Mouse (Mus musculus) G1E-ER4 (cell line): ENCODE measurements around the gene Cldn6. TPM values are rescaled to one million over a fixed set of nuclear protein-coding genes. Genes with fewer than 3 reads are reported as not detected.

ENCODE experiments used
- GATA1 ChIP-seq: IDR thresholded peaks from one replicate; pipeline ENCODE4 v1.8.0; 2012; ENCODE audit warnings: low read length, inconsistent platforms
- polyA plus RNA-seq: library from polyadenylated mRNA; stranded (reverse); fragments of >175 nt; gene quantifications from 2 replicates; pipeline ENCODE4 v1.2.3, GENCODE M21; 2012

Gene Cldn6
- not detected in 2 replicates for polyA plus RNA-seq

DNA sequence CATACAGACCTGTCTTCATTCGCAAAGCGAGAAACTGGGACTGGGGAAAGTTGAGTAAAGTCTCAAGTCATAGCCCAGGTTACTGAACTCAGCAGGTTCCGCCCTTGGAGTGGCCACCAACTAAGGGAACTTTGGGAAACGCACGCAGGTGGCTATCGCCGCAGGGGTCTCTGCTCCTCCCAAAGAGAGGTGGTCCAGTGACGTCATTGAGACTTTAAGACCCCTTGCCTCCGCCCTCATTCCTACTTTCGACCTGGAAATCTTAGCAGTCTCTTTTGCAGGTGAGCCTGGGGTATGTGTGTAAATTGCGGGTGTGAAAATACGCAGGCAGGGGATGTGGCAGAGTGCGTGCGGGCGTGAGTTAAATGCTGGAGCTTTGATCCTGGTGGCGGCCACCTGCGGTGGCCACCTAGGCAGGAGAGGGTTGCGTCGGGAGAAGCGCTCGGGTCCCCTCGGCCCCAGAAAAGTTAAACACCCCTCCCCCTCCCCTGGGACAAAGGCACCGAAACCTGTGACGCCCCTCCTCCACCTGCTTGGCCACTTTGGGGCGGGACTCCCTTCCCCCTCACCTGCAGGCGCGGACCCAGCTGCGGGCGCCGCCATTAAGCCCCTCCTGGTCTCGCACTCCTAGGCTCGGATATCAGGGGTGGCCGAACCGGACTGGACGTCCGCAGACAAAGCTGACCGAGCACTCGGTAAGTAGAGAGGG, at the start of gene Cldn6:
Gene Cldn6, plus strand, starts transcription at position 123 of the 709 bp plus-strand sequence.
- TF ChIP-seq GATA1 = no peak

GRCm38 (mm10) chr17:23630195-23631020, 48.6 kb upstream of the Cldn6 start:
- no peak for TF ChIP-seq GATA1

- TF ChIP-seq GATA1 = no peak
Measured at GRCm38 (mm10) chr17:23631241-23631640, 47.8 kb upstream of the Cldn6 start.

GRCm38 (mm10) chr17:23644613-23645495, 34.2 kb upstream of the Cldn6 start, which contains the start of gene Mmp25:
TSS of gene Mmp25 (minus strand) at chr17:23645277.
- TF ChIP-seq GATA1 = no peak

GRCm38 (mm10) chr17:23645894-23646293, 33.2 kb upstream of the Cldn6 start:
- TF ChIP-seq GATA1 = no peak

GRCm38 (mm10) chr17:23651363-23651762, 27.7 kb upstream of the Cldn6 start:
- TF ChIP-seq GATA1 = no peak

DNA sequence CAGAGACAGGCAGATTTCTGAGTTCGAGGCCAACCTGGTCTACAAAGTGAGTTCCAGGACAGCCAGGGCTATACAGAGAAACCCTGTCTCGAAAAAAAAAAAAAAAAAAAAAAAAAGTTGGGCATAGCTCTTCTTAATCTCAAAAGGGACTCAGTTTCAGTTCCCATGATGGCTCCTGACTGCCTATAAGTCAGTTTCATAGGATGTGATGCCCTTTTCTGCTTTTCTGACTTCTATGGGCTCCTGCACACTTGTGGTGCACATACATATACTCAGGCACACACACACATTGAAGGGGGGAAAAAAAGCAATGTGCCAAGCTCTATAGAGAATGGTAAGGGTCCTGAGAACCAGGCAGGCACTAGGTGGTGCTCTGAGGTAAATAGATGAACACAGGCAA, 25.7 kb upstream of the Cldn6 start:
- no peak for TF ChIP-seq GATA1

GRCm38 (mm10) chr17:23654001-23654400, 25.0 kb upstream of the Cldn6 start:
- TF ChIP-seq GATA1 = no peak

DNA sequence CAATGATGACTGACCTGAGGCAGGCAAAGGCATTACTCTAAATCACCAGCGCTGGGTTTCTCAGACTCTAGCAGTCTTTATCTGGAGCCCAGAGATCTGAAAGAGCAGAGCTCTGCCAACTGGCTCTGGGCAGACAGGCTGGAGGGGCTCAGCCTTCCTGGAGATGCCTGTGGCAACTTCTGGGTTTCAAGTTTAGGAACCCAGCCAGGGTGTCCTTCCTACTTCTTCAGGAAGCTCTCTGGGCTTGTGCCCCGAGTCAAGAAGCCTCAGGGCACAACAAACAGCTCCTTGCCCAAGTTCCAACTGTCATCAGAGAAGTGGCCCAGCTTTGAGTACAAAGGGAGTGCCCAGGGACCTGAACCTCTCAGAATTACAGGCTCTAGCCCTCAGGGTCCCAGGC, 24.6 kb upstream of the Cldn6 start:
- no peak for TF ChIP-seq GATA1

GRCm38 (mm10) chr17:23658450-23658849, 20.6 kb upstream of the Cldn6 start:
- no peak for TF ChIP-seq GATA1

GRCm38 (mm10) chr17:23660117-23660875, 18.8 kb upstream of the Cldn6 start, which contains the start of gene Bicdl2:
TSS of gene Bicdl2 (plus strand) at chr17:23660506.
- no peak for TF ChIP-seq GATA1

DNA sequence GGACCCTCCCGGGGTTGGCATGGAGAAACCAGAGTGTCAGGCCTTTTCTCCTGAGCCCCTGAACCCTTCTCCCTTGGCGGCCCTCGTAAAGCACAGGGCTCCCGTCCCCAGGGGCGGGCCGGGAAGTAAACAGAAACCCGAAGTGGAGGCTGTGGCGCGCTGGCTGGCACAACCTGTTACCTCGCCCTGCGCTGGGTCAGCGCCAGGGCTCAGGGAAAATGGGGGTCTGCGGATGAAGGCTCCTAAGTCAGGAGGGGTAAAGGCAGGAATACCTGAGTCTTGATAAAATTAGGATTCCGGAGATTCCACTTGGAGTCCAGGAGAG, 18.2 kb upstream of the Cldn6 start:
- TF ChIP-seq GATA1 = no peak

DNA sequence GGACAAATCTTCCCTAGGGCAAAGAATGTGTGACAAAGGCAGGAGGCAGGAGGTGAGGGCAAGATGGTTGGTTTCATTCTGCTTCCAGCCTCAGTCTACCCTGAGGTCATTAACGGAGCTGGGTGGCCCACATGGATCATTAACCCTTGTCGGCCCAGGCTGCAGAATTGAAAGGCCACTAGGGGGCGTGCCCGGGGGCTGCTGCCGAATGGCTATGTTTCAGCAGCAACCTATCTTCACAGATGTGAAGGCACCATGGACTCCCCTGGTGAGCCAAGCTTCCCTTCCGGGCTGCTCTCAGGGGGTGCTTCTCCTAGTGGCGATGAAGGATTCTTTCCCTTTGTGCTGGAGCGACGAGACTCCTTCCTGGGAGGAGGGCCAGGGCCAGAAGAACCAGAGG, 17.5 kb upstream of the Cldn6 start:
- no peak for TF ChIP-seq GATA1

DNA sequence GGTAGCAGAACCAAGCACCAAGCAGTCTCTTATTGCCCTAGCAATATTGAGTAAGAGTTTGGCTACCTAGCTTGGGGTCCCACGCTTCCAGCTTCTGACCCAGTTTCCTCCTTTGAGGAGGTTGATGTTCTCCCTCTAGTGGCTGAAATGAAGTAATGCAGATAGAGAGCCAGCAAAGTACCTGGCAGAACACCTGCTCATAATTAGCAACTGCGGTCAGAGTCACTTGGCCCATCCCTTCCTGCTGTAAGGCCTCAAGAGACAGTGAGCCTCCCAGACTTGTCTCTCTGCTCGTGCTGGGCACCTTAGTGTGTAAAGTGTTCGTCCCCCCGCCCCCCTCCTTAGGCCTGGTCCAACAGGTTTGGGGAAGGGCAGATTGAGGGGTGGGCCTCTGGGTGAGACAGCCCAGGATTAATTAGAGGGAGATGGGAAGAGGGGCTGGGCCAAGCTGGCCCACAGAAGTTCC, 14.5 kb upstream of the Cldn6 start:
- no peak for TF ChIP-seq GATA1

DNA sequence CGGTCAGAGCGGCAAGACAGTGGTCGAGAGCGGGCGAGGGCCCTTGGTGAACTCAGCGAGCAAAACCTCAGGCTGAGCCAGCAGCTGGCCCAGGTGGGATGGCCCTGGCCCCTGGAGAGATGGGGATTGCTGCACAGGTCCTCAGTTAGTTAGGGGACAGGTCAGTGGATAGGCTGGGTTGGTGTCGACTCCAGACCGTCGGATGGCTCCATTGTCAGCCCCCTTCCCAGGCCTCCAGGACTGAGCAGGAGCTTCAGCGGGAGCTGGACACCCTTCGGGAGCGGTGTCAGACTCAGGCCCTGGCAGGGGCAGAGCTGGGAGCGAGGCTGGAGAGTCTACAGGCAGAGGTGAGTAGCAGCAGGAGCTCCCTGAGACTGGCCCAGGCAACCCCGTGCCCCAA, 13.5 kb upstream of the Cldn6 start:
- TF ChIP-seq GATA1 = no peak
